Mouse (Mus musculus) cerebellum, adult 11 months (tissue): Measurements from ENCODE around the gene Ccdc148.

Experiments used
- DNase-seq: peaks from one replicate; pipeline ENCODE4 v3.0.0; 2022

Gene Ccdc148

DNA sequence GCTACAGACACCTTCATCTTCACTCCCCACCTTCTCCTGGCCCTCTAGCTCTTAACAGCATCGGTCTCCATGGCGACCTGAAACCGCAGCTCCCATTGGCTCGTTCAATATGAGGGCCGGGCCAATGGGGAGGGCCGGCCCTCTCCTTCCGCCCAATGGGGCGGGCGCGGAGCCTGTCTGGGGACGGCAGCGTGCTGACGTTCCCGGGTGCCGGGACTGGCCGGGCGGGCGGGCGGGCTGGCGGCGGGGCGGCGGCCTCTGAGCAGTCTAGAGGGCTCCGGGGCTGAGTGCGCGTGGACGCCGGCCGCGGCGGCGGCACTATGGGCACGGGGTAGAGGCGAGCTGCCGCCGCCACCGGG, at the start of gene Ccdc148, which contains the start of gene Pkp4:
Gene Ccdc148, minus strand, starts transcription at position 79 of the 359 bp plus-strand sequence.
Gene Pkp4, plus strand, starts transcription at position 246 of the 359 bp plus-strand sequence.
- peak; percentile 89 for DNase-seq

DNA sequence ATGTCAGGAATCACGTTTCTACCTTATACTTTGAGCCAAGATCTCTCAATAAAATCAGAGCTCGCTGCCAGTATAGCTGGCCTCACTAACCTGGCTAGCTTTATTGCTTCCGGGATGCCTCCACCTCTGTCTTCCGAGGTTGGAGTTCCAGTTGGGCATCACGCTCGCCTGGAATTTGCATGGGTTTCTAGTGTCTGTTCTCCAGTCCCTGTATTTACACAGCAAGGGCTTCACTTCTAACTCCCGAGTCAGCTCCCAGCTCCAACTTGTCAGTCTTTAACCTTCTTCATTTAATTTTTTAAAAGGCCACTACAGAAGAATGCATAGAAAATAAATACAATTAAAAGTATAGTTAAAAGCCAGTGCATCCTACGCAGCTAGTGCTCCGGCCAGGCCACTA, 47.8 kb upstream of the Ccdc148 start:
- no peak for DNase-seq

DNA sequence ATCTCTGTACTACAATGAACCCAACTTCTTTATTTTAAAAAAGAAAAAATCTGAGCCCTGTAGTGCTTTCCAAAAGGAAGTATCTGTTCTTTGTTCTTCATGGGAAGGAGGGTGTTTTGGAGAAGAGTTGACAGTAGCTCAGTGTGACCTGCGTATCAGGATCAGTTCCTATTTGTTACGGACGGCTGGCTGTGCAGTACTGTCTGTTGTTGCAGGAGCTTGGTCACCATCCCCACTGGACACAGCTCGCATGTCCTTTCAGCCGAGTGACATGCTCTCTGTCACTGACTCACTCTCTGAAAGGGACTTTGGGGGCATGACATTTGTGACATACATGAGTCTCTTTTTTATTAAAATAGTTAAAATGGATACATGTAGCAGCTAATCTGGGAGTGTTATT, 47.2 kb upstream of the Ccdc148 start:
- no peak for DNase-seq

DNA sequence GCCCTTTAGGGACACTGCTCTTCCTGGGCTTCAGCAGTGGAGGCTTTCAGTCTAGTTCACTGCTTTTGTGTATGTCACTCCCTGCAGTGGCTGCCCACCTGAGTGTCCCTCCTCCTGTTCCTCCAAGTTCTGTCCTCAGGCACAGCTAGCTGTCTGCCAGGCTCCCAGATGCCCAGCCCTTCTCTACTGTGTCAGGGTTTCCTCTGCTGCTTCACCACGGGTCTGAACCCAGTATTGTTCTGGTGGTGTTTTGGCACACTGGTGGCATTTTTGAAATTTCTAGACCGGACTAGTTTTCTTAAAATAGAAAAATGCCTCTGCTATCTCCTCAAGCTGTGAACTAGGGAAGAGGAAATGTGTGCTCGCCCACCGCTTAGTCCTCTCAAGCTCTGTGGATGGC, 46.8 kb upstream of the Ccdc148 start:
- DNase-seq, result no peak

DNA sequence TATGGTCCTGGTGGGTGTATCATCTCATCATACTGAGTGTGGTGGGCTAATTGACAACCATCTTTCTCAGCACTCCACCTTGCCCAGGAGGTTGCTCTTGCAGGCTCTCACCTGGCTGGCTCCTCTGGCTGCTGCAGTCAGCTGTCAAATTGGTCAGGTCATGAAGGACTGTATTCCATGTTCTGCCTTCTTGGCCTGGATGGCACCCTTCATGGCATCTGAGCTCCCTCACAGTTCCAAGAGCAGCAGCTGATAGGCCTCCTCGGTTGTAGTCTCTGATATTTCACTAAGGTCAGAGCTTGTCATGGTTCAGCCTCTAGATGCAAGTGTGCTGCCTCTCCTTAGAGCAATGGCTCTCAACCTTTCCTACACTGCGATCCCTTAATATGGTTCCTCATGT, 45.7 kb upstream of the Ccdc148 start:
- no peak for DNase-seq

DNA sequence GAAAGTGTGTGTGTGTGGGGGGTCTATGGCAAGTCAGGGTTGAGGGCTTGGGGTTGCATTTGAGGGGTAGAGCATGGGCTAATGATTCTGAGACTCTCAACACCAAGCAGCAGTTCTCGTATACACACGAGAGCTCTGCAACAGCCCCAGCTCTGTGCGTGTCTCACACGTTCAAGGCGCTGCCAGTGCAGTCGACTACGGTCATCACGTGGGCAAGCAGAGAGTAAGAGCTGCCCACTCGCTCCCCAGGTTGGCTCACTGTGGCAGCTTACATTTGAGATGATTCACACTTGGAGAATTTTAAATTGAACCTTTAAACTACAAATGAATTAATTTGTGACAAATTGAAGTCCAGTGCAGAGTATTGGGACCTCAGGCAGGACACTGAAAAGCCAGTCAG, 44.6 kb upstream of the Ccdc148 start:
- DNase-seq, result no peak

DNA sequence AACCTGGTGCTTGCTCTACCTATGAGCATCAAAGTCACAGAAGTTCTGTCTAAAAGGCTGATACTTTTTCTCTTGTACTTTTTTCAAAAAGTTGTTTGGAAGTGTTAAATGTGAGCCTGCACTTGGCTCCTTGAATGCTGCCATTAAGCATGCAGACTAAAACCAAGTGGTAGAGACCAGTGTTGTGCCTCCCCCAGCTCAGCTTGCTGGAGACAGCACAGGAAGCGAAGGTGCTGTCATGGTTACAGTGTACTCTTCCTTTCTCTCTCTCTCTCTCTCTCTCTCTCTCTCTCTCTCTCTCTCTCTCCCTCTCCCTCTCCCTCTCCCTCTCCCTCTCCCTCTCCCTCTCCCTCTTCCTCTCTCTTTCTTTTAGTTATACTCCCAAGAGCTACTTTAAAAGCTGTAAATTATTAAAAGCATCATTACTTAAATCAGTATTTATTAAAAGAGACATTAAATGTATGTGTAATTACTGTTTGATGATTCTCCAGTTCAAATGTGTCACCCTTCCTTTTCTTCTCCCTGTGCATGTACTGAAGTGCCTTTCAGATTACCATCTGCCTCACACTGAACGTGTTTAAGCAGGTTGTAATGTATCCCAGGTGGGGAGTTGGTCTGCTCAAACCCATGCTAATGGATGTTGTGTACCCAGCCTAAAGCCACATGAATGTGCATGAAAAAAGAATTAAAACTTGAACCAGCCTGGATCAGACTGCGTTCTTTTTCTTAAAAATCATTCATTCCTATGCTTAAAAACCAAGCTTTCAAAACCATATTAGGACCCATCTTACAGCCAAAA, 43.3 kb upstream of the Ccdc148 start:
- no peak for DNase-seq

DNA sequence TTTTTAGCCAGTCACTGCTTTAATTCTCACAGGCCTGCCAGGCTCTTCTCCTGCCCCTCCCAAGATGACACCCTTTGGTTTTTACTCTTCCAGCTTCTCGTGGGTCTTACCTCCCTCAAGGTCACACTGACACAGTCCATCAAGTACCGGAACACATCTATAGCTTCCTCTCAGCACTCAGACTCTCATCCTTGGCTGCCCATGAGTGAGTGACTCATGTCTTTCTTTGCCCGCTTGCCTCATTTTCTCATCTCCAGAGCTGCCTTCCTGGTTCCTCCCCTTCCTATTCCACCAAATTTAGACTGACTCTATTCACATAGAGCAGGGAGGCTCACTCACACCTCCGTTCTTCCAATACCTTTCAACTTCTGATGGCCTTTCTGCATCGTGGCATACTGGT, 42.4 kb upstream of the Ccdc148 start:
- no peak for DNase-seq

DNA sequence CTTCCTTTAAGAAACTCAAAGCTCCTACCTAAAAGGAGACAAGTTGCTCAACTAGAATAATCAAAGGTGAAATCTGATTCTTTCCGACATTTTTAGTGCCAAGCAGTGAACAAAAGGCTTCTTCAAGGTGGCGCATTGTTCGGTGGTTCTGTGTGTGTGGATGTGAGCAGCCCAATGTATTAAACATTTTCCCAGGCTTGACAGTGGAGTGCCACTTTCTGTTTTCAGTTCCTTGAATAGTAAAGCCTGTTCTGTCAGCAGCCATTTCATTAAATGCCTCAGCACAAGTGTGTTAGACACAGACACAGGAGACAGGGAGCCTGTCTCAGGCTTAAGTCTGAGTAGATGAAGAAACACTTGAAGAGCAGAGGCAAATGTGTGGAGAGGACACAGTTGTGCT, 40.0 kb upstream of the Ccdc148 start:
- DNase-seq, result no peak

DNA sequence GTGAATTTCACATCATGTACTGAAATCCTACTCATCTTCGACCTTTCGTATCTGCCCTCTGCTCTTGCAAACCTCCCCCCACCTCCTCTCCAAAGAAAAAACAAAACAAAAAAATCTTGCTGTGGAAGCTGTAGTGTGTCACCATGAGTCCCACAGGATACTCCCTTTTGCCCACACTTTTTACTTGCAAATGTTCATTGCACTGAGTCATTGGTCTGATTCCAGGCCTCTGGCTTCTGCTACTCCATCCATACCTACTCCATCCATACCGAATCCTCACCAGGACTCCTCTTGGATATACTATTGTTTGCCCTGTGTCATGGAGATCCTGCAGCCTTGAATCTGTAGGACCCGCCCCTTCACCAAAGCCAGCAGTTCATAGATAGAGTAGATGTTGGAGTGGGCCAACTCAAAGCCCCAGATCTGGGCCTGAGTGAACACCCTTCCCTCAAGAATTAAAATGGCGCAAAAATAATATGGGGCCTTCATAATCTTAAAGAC, 39.0 kb upstream of the Ccdc148 start:
- no peak for DNase-seq

DNA sequence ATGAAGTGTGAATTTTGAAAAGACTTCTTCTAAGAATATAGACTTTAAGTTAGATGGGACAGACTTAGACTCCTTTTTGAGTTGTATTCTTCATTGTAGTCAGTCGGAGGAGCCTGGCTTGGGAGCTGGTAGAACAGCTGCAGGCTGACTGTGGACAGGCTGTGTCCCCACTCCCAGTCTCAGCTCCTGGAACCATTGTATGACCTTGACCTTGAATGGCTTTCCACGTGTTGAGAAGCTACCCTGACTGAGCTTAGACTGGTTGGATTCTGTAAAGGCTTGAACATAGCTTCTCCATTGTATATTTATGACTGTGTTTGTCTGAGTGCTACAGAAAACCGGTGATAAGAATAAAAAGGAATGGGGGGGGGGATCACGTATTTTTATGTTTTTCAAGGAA, 36.7 kb upstream of the Ccdc148 start:
- no peak for DNase-seq

DNA sequence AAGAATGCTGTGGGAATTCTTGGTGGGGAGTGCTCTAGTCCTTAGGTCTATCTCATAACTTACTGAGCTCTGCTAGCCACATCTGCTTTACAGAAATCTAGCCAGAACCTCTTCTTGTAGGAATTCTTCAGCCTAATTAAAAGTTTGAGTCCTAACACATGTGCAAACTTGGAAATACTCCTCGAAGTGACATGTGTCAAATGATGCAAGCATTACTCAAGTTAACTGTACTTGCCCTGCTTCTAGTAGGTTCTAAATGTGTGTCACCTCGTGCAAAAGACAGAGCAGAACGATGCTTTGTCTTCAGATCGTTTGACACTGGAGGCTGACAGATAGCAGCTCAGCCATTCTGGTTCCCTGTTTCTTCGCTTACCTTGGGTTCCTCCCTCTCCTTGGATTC, 32.6 kb upstream of the Ccdc148 start:
- DNase-seq, result no peak

DNA sequence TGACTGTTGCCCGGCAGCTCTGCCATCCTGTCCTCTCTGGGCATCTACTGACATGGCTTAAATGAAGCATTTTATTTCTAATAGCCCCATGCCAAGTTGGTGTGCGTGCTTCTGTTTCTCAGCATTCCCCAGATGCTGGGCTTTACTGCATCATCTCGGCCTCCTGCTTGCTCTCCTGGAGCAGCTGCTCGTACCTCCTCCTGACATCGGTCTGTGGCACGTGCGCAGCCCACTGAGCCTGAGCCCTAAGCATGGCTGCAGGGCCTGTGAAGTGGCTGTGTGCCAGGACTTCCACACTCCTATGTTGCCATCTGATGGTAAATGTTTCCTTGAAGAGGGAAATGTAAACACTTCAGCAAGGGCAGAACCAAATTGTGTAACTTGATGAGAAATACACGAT, 31.0 kb upstream of the Ccdc148 start:
- peak; percentile 56 for DNase-seq

DNA sequence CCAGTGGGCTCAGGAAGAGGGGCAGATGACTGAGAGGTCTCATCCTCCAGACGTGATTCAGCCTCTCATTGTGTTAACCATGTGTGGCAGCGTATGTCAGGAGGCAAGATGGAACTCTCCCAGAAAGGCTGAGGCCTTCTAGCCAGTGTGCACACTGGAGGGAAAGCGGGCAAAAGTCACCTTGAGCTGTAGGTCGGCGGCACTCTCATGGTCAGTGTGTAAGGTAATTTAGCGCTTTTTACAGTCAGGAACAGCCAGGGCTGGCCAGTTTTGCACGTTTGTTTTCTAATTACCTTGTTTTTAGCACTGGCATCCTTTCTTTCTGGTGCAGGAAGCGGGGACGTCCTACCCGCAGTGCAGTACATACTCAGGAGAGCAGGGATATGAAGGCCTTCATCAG, 29.7 kb upstream of the Ccdc148 start:
- no peak for DNase-seq

DNA sequence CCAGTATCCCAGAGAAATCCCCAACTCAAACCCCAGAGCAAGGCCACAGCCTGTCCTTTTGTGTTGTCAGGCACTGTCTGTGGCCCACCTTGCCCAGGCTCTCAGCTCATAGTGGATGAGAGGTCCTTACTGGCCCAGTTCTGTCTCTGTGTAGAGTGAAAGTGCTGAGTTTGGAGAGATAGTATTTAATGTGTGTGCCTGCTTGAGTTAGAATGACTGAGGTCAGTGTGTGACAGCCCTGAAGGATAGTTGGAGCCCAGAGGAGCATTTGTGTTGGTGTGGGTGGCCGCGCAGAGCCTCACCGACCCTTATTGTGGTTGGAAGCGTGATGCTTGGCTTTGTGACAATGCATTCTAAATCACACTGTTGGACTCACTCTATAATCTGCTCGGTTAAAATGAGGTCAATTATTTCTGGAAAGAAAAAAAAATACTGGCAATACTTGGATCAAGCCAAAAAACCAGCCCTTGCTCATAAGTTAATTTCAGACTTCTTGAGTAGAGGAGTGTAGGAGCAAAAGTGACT, 29.2 kb upstream of the Ccdc148 start:
- DNase-seq, result no peak

DNA sequence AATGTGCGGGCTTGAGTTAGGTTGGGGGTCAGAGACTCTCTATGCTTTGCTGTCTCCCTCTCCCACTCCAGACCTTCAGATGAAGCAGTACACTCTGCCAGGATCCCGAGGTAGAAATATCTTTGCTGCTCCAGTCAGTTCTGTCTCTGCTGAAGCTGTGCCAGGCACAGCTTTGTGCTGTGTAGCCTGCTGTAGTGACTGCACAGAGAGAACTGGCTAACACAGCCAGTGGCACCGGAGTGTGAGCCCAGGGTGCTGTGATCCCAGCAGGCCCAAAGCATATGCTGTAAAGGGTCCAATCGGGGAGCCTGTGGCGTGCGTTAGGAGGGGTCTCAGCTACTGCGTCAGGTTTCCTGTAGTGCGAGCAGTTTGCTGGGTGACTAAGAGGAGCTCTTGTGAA, 27.8 kb upstream of the Ccdc148 start:
- DNase-seq, result peak; percentile 55

DNA sequence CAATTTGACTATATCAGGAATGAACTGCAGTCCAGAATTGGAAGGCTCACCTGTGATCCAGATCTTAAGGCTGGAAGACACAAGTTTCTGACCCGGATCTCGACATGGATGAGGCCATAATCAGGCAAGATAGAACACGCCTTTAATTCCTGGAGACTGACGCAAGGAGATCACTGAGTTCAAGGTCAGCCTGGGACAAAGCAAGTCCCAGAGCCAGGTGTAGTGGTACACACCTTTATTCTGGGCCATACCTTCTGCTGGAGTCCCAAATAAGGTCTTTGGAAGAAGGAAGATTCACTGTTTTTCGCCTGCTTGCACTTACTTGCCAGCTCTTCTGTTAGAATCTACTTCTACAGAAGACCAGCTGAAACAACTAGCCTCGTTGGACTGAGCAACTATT, 26.5 kb upstream of the Ccdc148 start:
- DNase-seq, result no peak

DNA sequence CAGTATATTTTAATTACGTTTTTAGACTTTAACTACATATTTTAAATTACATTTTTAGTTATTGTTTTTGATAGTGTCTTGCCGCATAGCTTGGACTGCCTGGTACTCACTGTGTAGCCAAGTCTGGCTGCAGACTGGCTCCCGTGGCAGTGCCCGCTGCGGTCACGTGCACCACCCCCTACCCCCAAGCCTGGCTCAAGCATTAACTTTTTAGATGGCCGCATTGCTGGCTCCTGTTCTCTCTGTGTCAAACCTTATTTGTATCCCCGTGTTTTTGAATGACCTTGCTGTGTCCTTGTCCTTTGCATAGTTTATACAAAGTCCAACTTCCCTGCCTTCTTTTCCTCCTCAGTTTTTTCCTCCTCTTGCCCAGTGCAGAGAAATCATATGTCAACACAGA, 25.6 kb upstream of the Ccdc148 start:
- DNase-seq, result no peak

DNA sequence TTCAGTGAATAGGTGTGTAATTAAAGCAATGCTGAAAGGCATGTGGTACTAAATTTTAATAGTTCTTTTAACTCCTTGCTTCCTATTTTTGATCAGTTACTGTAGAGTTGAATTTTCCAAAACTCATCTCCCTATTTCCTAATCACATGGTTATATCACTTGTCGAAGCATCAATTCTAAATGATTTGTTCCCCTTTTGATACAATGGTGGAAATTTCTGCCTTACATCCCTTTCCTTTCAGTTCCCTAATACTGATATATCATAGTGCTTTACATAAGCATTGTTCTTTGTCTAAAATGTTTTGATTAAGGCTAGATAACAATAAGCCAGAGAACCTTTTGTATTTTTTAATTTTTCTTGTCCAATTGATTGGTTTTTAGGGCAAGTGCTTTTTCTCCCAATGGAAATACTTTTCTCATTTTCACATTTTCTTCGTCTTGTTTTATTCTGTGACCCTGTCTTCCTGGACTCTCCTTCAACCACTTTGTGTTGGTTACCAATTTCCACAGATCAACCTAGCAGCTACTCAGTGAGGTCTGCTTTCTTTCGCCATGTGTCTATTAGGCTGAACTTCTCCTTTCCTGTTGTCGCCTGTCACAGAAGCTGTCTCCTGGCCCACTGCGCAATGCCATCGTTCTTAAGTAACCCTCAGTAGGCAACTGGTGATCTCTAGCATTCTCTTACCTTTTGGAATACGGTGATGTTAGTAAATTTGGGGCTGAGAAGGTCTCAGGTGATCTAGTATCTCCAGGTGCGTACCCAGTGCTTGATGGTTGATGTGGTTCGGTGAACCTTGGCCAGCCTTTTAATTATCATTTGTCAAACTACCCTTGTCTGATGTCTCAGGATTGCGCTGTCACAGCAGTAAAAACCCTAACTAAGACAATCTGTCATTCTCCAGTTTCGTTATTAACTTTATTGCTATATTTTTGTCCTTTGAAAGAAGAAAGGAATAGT, 23.9 kb upstream of the Ccdc148 start:
- no peak for DNase-seq

DNA sequence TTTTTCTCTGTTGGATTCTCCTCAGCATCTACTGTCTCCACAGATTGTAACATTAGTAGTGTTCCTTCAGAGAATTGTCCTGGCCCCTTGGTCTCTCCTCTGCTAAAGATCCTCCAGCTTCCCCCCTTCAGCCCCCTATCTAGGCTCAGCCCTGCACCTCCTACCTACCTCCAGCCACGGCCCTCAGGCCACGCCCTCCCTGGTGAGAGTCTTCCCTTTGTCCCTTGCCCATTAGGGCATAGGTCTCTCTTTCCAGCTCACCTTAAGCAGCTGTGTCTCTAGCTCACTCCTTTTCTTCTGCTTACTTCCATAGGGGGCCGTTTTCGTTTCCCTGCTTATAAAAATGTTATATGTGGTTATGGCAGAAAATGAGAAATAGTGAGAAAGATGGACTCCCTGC, 23.1 kb upstream of the Ccdc148 start:
- no peak for DNase-seq

DNA sequence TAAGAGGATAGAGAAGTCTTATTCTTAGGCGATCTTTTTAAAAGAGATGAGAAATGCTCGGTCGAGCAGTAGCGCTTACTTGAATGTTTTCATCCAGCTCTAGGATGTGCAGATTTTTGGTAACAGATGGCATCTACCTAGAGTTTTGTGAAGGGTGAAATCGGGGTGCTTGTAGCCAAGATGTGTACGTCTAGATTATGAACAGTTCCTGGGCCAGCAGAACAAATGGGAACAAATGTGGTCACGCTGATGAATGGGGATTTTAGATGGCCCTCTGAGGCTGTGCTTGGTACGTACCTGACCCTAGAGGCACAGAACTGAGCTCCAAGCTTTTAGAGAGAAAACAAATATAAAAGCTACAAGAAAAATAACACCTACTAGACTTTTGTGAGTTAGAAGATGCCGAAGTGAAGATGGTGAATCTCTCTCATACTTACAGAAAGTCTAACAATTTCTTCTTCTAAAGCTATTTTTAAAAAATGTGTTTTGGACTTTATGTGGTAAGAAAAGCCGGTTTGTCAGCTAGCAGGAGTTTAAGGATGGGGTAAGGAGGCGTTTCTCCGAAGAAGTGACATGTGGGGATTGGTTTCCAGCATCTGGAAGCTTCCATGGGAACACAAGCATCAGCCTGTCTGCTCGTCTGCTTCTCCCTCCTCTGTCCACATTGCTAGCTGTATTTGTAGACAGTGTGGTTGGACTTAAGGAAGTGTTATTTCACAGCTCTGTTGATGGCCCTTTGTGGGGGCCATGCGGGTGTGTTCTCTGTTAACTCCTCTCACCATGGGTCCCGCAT, 21.0 kb upstream of the Ccdc148 start:
- peak; percentile 59 for DNase-seq

DNA sequence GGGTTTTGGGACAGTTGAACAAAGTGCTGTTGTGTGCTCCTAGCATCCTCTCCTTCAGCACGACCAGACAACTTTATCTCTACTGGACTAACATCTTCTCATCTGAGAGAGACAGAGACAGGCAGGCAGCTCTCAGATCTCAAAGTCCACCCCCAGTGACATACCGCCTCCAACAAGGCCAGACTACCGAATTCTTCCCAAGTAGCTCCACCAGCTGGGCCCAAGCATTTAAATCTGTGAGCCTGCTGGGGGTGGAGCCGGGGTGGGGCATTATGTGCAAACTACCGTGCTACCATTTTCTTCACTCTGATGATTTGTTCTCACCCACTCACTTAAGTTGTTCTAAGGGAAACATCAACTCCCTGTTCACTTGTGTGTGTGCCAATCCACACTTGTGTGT, 19.0 kb upstream of the Ccdc148 start:
- DNase-seq, result no peak

DNA sequence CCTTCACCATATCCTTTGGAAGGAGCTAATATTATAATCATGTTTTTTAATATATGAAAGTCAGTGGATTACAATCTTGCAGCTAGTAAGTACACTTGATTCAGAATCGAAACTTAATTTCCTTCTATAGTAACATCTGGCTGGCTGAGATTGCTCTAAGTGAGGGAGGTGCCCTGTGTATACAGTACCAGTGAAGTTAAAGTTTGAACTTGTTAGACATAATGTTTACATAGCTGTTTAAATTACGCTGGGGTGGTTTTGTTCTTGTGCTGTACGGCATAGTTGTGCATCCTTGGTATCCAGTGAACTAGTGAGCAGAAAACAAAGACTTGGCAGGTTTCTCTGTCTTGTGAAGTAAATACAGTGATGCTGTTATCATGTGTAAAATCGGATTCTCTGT, 18.5 kb upstream of the Ccdc148 start:
- DNase-seq, result no peak
